Mouse (Mus musculus) bone marrow macrophage, adult 2 months (primary cell): Measurements from ENCODE around the gene Acvr1. TPM values are rescaled to one million over a fixed set of nuclear protein-coding genes. Genes with fewer than 3 reads are reported as not detected.
A peak's percentile ranks its signal among the peaks of the same experiment; 100 is the strongest.

ENCODE experiments used
- H3K27ac ChIP-seq: 2 replicates; pipeline ENCODE4 v1.5.1; 2012; ENCODE audit warnings: low read depth, low read length; ENCODE audit not compliant: insufficient read depth
- H3K4me1 ChIP-seq: 2 replicates; pipeline ENCODE4 v1.6.1; 2012; ENCODE audit warnings: low read length; ENCODE audit not compliant: control insufficient read depth, insufficient read depth
- H3K4me3 ChIP-seq: 2 replicates; pipeline ENCODE4 v1.5.1; 2012; ENCODE audit warnings: mild to moderate bottlenecking, low read length, moderate library complexity; ENCODE audit not compliant: insufficient read depth
- CTCF ChIP-seq: IDR thresholded peaks from 2 replicates; pipeline ENCODE4 v1.5.1; 2012; ENCODE audit warnings: low read depth, mild to moderate bottlenecking, low read length, moderate library complexity
- POLR2A ChIP-seq: IDR thresholded peaks from 2 replicates; pipeline ENCODE4 v1.6.1; 2012; ENCODE audit warnings: mild to moderate bottlenecking, low read depth, low read length, borderline replicate concordance
- polyA plus RNA-seq: library from polyadenylated mRNA; stranded (reverse); fragments of >200 nt; gene quantifications from 2 replicates; pipeline ENCODE4 v1.2.4, GENCODE M21; 2012; ENCODE audit not compliant: missing spikeins, insufficient read depth, insufficient read length

Gene Acvr1
- polyA plus RNA-seq, 1 experiment, result 11.2 TPM

GRCm38 (mm10) chr2:58538196-58538595, 28.8 kb downstream of the Acvr1 start:
- Histone ChIP-seq H3K4me3 (no peak overlapping the region), H3K27ac (no peak overlapping the region), H3K4me1 (peaks cover 19% of the 10 kb centered on the region)
- TF ChIP-seq CTCF (no peak), POLR2A (no peak)

GRCm38 (mm10) chr2:58536796-58537195, 30.2 kb downstream of the Acvr1 start:
- Histone ChIP-seq H3K4me3 (no peak overlapping the region), H3K4me1 (peaks cover 29% of the 10 kb centered on the region), H3K27ac (no peak overlapping the region)
- no peak for TF ChIP-seq CTCF
- TF ChIP-seq POLR2A, result no peak

GRCm38 (mm10) chr2:58535233-58535632, 31.7 kb downstream of the Acvr1 start:
- no peak overlapping the region for H3K4me3 ChIP-seq
- H3K4me1 ChIP-seq, result peaks cover 31% of the 10 kb centered on the region
- no peak for TF ChIP-seq POLR2A
- TF ChIP-seq CTCF, result no peak
- no peak overlapping the region for H3K27ac ChIP-seq

DNA sequence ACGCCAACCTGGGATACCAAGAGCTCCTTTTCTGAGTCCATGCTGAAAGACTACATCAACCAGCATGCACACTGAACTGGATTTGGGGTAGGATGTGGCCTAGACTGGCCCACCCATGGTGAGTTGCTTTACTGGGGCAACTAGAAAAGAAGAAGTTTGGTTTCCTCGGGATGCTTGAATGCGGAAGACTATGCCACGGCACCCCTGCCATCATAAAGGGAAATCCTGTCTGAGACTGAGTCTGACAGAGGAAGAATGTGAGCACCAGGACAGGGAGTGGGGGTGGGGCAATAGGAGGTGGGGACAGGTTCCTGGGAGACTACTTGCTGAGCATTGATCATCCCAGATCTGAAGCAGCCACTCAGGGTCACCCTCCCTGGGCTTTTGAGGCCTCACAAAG, 32.6 kb downstream of the Acvr1 start:
- no peak overlapping the region for H3K4me3 ChIP-seq
- H3K4me1 ChIP-seq, result peaks cover 33% of the 10 kb centered on the region
- H3K27ac ChIP-seq, result peak overlapping the region; percentile 87
- TF ChIP-seq POLR2A (no peak), CTCF (no peak)

GRCm38 (mm10) chr2:58533521-58534001, 33.4 kb downstream of the Acvr1 start:
- Histone ChIP-seq H3K4me3 (peak overlapping the region; percentile 33), H3K4me1 (peaks cover 36% of the 10 kb centered on the region), H3K27ac (peak overlapping the region; percentile 87)
- no peak for TF ChIP-seq CTCF
- TF ChIP-seq POLR2A, result no peak

GRCm38 (mm10) chr2:58532260-58532850, 34.6 kb downstream of the Acvr1 start:
- TF ChIP-seq POLR2A (no peak), CTCF (no peak)
- Histone ChIP-seq H3K4me1 (peaks cover 36% of the 10 kb centered on the region), H3K27ac (peak overlapping the region; percentile 67), H3K4me3 (no peak overlapping the region)

- no peak overlapping the region for H3K4me3 ChIP-seq
- H3K4me1 ChIP-seq, result peaks cover 32% of the 10 kb centered on the region
- TF ChIP-seq POLR2A (no peak), CTCF (no peak)
- no peak overlapping the region for H3K27ac ChIP-seq
These were observed 36.4 kb downstream of the Acvr1 start for GRCm38 (mm10) chr2:58530521-58530920.

DNA sequence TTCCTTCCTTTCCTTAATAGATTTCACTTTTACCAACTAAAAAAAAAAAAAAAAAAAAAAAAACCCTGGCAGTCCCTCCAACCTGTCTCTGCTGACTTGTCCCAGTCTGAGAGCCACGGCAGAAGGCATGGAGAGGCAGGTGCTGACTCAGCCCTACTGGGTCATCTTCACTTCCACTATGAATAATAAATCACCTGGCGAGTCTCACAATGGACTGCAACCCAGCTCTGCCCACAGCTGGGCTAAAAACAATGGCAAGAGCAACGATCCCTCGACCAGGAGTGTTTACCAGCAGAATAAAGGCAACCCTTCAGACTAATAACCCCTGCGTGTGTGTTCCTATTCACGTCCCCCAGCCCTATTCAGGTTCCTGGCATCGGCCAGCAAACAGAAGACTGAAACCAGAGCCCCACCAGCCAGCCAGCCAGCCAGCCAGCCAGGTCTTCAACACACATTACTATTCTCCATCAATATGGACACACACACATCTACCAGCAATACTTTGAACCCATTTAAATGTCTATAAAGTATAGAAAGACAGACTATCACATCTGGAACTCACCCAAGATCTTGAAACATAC, 37.0 kb downstream of the Acvr1 start:
- TF ChIP-seq POLR2A (no peak), CTCF (no peak)
- Histone ChIP-seq H3K27ac (no peak overlapping the region), H3K4me1 (peaks cover 29% of the 10 kb centered on the region)

DNA sequence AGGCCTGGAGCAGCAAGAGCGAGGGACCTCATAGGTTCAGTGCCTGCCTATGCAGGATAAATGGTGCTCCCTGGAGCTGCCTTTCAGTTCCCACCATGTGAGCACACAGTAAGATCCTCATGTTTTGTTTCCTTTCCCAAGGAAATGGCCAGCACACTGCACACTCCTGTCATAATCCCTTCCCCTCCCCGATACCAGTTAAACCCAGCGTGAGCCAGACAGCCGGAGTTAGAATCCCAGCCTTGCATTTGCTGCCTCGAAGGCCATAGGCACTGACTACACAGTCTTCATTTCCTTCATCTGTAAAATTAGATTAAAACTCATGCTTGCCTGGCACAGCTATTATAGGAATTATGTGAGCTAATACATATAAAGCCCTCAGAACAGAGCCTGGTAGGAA, 37.6 kb downstream of the Acvr1 start:
- TF ChIP-seq CTCF (no peak), POLR2A (no peak)
- Histone ChIP-seq H3K4me1 (peaks cover 24% of the 10 kb centered on the region), H3K4me3 (no peak overlapping the region), H3K27ac (no peak overlapping the region)

More for the DNA sequence above, 37.0 kb downstream of the Acvr1 start:
- H3K4me3 ChIP-seq, result no peak overlapping the region

GRCm38 (mm10) chr2:58527786-58528185, 39.2 kb downstream of the Acvr1 start:
- Histone ChIP-seq H3K4me3 (no peak overlapping the region), H3K4me1 (peaks cover 14% of the 10 kb centered on the region), H3K27ac (no peak overlapping the region)
- TF ChIP-seq POLR2A, result no peak
- TF ChIP-seq CTCF, result no peak

DNA sequence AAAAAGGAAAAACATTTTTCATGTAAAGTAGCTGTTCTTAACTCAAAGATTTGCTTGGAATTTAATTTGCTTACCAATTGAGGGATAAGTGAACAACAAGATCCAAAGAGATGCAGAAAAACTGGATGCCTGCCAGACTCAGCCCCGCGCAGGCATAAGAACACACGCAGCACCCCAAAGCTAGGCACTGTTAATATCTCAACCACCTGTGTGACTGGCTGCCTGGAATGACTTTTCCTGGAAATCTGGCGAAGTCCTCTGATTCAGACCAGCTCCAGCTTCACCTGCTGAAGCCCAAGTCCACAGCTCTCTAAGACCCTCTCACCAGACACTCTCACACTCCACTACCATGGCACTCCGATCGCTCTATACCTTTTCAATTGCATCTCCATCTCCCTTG, 42.6 kb downstream of the Acvr1 start:
- no peak overlapping the region for H3K4me3 ChIP-seq
- TF ChIP-seq CTCF (no peak), POLR2A (no peak)
- peaks cover 2% of the 10 kb centered on the region; the same call in 1 of the 2 replicates for H3K4me1 ChIP-seq
- H3K27ac ChIP-seq, result no peak overlapping the region
